Mouse (Mus musculus): ENCODE results near the gene Dennd2c. TPM values are rescaled to one million over a fixed set of nuclear protein-coding genes. Genes with fewer than 3 reads are reported as not detected.
"Not testable (repeated sequence)": the region's sequence is repeated elsewhere in the genome, so short reads cannot be mapped to it uniquely, and the experiment has no call there.

Dennd2c gene
- polyA plus RNA-seq, 1 experiment from 2014 or later = 7.4 TPM

DNA sequence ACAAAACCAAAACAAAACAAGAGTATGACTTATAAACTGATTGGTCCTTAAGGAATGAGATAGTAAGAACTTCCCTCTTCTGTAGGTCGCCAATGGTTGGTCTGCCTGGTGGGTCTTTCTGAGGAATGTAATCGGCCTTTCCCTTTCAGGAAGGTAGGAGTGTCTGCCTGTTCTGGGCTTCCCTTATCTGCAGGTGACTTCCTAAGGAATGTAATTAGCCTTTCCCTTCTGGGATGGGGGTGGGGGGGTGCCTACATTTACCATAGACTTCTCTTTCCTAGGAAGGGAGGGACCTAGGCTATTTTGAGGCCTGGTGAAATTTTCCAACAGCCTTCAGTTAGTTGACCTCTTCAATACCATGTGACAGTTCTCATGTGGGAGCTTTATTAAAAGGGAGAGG lies 108.7 kb downstream of the Dennd2c start:
- DNase-seq (ENCODE audit: low spot score) = no peak

GRCm38 (mm10) chr3:103212142-103212541 lies 109.7 kb downstream of the Dennd2c start:
- DNase-seq (ENCODE audit: low spot score) = no peak

DNA sequence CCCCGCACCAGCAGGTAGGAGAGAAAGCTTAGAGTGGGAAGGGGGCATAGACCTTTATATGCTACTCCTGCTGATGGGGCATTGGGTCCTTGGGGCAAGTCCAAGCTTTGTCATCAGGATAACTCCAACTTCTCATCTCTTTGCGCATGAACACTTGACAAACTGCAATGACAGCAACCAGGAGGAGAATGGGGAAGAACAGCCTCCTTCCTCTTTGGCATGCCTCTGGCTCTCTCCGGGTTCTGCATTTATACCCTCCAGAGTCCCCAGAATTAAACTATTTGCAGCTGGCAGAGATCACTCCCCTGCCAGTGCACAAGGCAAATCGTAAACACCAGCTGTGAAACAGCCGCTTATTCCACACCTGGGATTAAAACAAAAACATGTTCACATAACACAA lies 111.1 kb downstream of the Dennd2c start:
- no peak for DNase-seq (ENCODE audit: low spot score)

DNA sequence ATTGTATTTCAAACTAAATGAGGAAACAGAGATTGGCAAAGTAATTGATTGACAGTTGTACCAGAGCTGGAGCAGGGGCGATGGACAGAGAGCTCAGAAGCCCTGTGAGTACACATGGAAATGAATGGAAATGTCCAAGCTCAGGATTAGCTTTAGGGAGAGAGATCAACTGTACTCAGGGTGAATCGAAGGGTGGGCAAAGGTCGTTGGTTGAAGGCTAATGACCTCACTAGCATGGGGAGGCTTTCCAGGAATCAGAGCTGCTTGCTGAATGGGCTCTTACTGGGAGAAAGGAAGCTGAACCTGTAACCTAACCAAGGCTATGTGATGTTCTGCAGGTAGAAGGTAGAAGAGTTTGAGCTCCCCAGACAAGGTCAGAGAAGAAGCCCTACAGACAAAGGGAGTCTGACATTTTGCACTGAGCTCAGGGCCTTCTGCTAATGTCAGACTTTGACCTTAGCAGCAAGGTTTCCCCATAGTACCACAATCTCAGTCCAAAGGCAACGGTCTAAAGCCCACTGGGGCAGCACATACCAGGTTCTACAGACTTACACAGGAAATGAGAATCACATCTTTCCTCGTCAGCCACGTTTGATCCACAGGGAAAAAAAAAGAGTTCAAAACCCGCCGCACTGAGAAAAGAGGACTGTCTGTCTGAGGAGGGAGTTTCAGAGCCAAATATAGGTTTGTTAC lies 112.3 kb downstream of the Dennd2c start:
- DNase-seq (ENCODE audit: low spot score) = no peak

- DNase-seq (ENCODE audit: low spot score) = not testable (repeated sequence)
Measured at GRCm38 (mm10) chr3:103215399-103215798, 113.0 kb downstream of the Dennd2c start.

Other genes with a start within 250 kb of the Dennd2c start
- not detected in 2 replicates for gene Sycp1, start 166.5 kb upstream of the Dennd2c start, polyA plus RNA-seq (2015; fragmentation: Nextera tagmentation; extraction: Ambion mirVana)
- gene Nr1h5, start 138.5 kb upstream of the Dennd2c start, polyA plus RNA-seq (2015; fragmentation: Nextera tagmentation; extraction: Ambion mirVana) = not detected in 2 replicates
- 65.7 and 66.8 TPM in 2 replicates for gene Sike1, start 106.9 kb upstream of the Dennd2c start, polyA plus RNA-seq (2015; fragmentation: Nextera tagmentation; extraction: Ambion mirVana)
- gene Csde1, start 82.2 kb upstream of the Dennd2c start, polyA plus RNA-seq (2015; fragmentation: Nextera tagmentation; extraction: Ambion mirVana) = 227 and 243 TPM in 2 replicates
- gene Nras, start 44.3 kb upstream of the Dennd2c start, polyA plus RNA-seq (2015; fragmentation: Nextera tagmentation; extraction: Ambion mirVana) = 80.7 and 88.1 TPM in 2 replicates
- 20.8 and 22.8 TPM in 2 replicates for gene Ampd1, start 28.6 kb upstream of the Dennd2c start, polyA plus RNA-seq (2015; fragmentation: Nextera tagmentation; extraction: Ambion mirVana)
- gene Bcas2, start 69.1 kb downstream of the Dennd2c start, polyA plus RNA-seq (2015; fragmentation: Nextera tagmentation; extraction: Ambion mirVana) = 168 and 172 TPM in 2 replicates
- gene Trim33, start 176.7 kb downstream of the Dennd2c start, polyA plus RNA-seq (2015; fragmentation: Nextera tagmentation; extraction: Ambion mirVana) = 12.1 and 19.0 TPM in 2 replicates

Measured in thymus, postnatal 0 days (tissue).